Mouse (Mus musculus): ENCODE measurements around the gene Pvalb.

DNA sequence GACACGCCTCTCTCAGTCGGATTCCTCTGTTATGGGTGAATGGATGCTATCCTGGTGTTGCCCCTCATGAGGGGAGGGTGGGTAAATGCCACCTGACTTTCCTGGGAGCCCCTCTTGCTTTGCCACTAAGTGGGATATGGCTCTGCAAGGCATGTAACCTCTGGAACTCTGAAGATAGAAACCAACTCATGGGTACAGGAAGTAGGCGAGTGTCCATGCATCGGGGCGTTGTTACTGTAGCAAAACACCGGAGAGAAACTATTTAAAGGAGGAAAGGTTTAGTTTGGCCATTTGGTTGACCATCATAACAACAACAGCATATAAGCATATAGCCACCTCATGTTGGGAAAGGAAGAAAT is 31.3 kb downstream of the Pvalb start:
- TF ChIP-seq POLR2A (IDR thresholded peaks at IDR 0.05; ENCODE audit: low read depth, low read length) (no peak), CTCF (IDR thresholded peaks at IDR 0.05; ENCODE audit: borderline replicate concordance, insufficient read depth, low read length) (no peak)

Data from embryonic fibroblast, embryonic 13.5 days (primary cell).